Mouse (Mus musculus): ENCODE measurements around the gene Zmiz1. TPM values are rescaled to one million over a fixed set of nuclear protein-coding genes. Genes with fewer than 3 reads are reported as not detected.

Zmiz1 gene
- polyA plus RNA-seq, 1 experiment: 0.68 TPM

- Histone ChIP-seq H3K4me3 (replicated peaks) (no peak overlapping the region), H3K9me3 (ENCODE audit: control insufficient read depth, low read length) (no peaks in the 10 kb centered on the region), H3K36me3 (ENCODE audit: control insufficient read depth) (no peaks in the 10 kb centered on the region), H3K27me3 (ENCODE audit: control insufficient read depth) (peaks cover 4% of the 10 kb centered on the region), H3K4me1 (ENCODE audit: control insufficient read depth) (peaks cover 21% of the 10 kb centered on the region)
- TF ChIP-seq GATA1 (IDR thresholded peaks at IDR 0.05; ENCODE audit: low read length) (no peak), TAL1 (IDR thresholded peaks at IDR 0.05; ENCODE audit: low read length) (no peak)
Observed at GRCm38 (mm10) chr14:25467911-25468668, 9.1 kb downstream of the Zmiz1 start.

- Histone ChIP-seq H3K27me3 (ENCODE audit: control insufficient read depth) (no peaks in the 10 kb centered on the region), H3K4me1 (ENCODE audit: control insufficient read depth) (peaks cover 20% of the 10 kb centered on the region), H3K9me3 (ENCODE audit: control insufficient read depth, low read length) (no peaks in the 10 kb centered on the region), H3K36me3 (ENCODE audit: control insufficient read depth) (no peaks in the 10 kb centered on the region), H3K4me3 (replicated peaks) (no peak overlapping the region)
- TF ChIP-seq TAL1 (IDR thresholded peaks at IDR 0.05; ENCODE audit: low read length) (no peak), GATA1 (IDR thresholded peaks at IDR 0.05; ENCODE audit: low read length) (no peak)
Observed at GRCm38 (mm10) chr14:25468891-25469529, 10.0 kb downstream of the Zmiz1 start.

GRCm38 (mm10) chr14:25470224-25470805, 11.3 kb downstream of the Zmiz1 start:
- Histone ChIP-seq H3K27me3 (ENCODE audit: control insufficient read depth) (no peaks in the 10 kb centered on the region), H3K36me3 (ENCODE audit: control insufficient read depth) (no peaks in the 10 kb centered on the region), H3K4me3 (replicated peaks) (no peak overlapping the region), H3K9me3 (ENCODE audit: control insufficient read depth, low read length) (no peaks in the 10 kb centered on the region), H3K4me1 (ENCODE audit: control insufficient read depth) (peaks cover 13% of the 10 kb centered on the region)
- TF ChIP-seq GATA1 (IDR thresholded peaks at IDR 0.05; ENCODE audit: low read length) (no peak), TAL1 (IDR thresholded peaks at IDR 0.05; ENCODE audit: low read length) (no peak)

DNA sequence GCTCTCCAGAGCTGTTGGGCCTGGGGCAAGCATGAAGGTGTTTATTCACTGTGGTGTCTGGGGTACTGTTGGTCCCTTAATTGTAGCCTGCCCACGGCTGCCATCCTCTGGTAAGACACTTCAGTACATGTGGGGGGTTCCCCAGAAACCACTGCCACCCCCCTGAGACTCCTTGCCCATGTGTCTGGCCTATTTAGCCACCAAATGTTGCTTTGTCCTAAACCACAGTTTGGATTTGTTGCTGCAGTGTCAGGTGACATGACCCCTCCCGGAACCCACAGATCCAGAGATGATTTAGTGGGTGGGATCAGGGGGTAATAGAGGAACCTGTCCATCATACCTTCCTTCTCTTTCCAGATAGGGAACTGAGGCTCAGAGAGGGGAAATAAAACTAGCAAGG, 12.1 kb downstream of the Zmiz1 start:
- no peaks in the 10 kb centered on the region; the same call in 1 of the 2 replicates for H3K36me3 ChIP-seq (ENCODE audit: control insufficient read depth)
- no peak for TF ChIP-seq TAL1 (IDR thresholded peaks at IDR 0.05; ENCODE audit: low read length)
- no peak for TF ChIP-seq GATA1 (IDR thresholded peaks at IDR 0.05; ENCODE audit: low read length)
- no peak overlapping the region for H3K4me3 ChIP-seq (replicated peaks)
- no peaks in the 10 kb centered on the region for H3K9me3 ChIP-seq (ENCODE audit: control insufficient read depth, low read length)
- no peaks in the 10 kb centered on the region for H3K27me3 ChIP-seq (ENCODE audit: control insufficient read depth)
- peaks cover 16% of the 10 kb centered on the region for H3K4me1 ChIP-seq (ENCODE audit: control insufficient read depth)

- no peaks in the 10 kb centered on the region for H3K9me3 ChIP-seq (ENCODE audit: control insufficient read depth, low read length)
- H3K4me1 ChIP-seq (ENCODE audit: control insufficient read depth): peaks cover 15% of the 10 kb centered on the region
- no peak overlapping the region for H3K4me3 ChIP-seq (replicated peaks)
- H3K27me3 ChIP-seq (ENCODE audit: control insufficient read depth): no peaks in the 10 kb centered on the region
- no peaks in the 10 kb centered on the region; the same call in 1 of the 2 replicates for H3K36me3 ChIP-seq (ENCODE audit: control insufficient read depth)
- TF ChIP-seq GATA1 (IDR thresholded peaks at IDR 0.05; ENCODE audit: low read length): no peak
- no peak for TF ChIP-seq TAL1 (IDR thresholded peaks at IDR 0.05; ENCODE audit: low read length)
Observed at GRCm38 (mm10) chr14:25472096-25472861, 13.3 kb downstream of the Zmiz1 start.

GRCm38 (mm10) chr14:25472981-25473649, 14.1 kb downstream of the Zmiz1 start:
- Histone ChIP-seq H3K9me3 (ENCODE audit: control insufficient read depth, low read length) (no peaks in the 10 kb centered on the region), H3K36me3 (ENCODE audit: control insufficient read depth) (no peaks in the 10 kb centered on the region; the same call in 1 of the 2 replicates), H3K4me3 (replicated peaks) (no peak overlapping the region), H3K27me3 (ENCODE audit: control insufficient read depth) (no peaks in the 10 kb centered on the region), H3K4me1 (ENCODE audit: control insufficient read depth) (peaks cover 15% of the 10 kb centered on the region)
- no peak for TF ChIP-seq TAL1 (IDR thresholded peaks at IDR 0.05; ENCODE audit: low read length)
- no peak for TF ChIP-seq GATA1 (IDR thresholded peaks at IDR 0.05; ENCODE audit: low read length)

DNA sequence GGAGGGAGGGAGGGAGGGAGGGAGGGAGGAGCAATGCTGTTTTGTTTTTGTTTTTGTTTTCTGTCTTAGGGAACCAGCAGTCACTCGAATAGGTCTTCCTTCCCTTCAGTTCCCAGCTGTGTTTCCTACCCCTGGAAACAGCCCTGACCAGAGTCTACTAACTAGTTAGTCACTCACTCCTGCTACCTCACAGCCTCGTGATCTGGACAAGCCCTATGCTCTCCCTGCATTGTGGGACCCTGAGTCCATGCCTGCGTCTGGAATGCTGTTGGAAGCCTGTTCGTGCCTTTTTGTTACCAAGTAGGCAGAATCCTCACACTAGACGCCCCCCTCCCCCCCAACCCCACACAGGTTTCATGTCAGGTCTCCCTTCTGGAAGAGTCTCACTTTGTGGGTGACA, 15.0 kb downstream of the Zmiz1 start:
- Histone ChIP-seq H3K9me3 (ENCODE audit: control insufficient read depth, low read length) (no peaks in the 10 kb centered on the region), H3K4me3 (replicated peaks) (no peak overlapping the region), H3K27me3 (ENCODE audit: control insufficient read depth) (no peaks in the 10 kb centered on the region), H3K36me3 (ENCODE audit: control insufficient read depth) (peaks cover 3% of the 10 kb centered on the region; the same call in 1 of the 2 replicates), H3K4me1 (ENCODE audit: control insufficient read depth) (peaks cover 18% of the 10 kb centered on the region)
- TF ChIP-seq GATA1 (IDR thresholded peaks at IDR 0.05; ENCODE audit: low read length) (no peak), TAL1 (IDR thresholded peaks at IDR 0.05; ENCODE audit: low read length) (no peak)

DNA sequence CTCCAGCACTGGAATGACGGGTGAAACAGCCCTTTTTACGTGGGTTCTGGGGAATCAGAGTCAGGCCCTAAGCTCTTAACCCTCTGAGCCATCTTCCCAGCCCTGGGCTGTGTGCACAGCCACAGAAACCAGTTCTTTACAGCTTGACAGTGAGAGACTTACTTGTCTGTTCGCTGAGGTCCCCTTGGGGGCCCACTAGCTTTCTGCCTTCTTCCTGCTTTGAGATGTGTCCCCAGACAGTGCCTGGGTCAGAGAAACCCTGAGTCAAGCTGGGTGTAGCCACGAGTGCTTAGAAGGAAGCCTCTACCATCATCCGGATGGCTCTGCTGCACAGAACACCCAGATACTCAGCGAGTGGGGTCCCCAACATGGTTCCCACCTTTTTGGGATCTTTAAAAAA, 15.7 kb downstream of the Zmiz1 start:
- TF ChIP-seq GATA1 (IDR thresholded peaks at IDR 0.05; ENCODE audit: low read length) (no peak), TAL1 (IDR thresholded peaks at IDR 0.05; ENCODE audit: low read length) (no peak)
- Histone ChIP-seq H3K4me3 (replicated peaks) (no peak overlapping the region), H3K36me3 (ENCODE audit: control insufficient read depth) (peaks cover 3% of the 10 kb centered on the region; the same call in 1 of the 2 replicates), H3K27me3 (ENCODE audit: control insufficient read depth) (no peaks in the 10 kb centered on the region), H3K4me1 (ENCODE audit: control insufficient read depth) (peaks cover 25% of the 10 kb centered on the region), H3K9me3 (ENCODE audit: control insufficient read depth, low read length) (no peaks in the 10 kb centered on the region)
